Mouse (Mus musculus) intestine, postnatal 0 days (tissue): ENCODE results near the gene Ctnnbl1. TPM values are rescaled to one million over a fixed set of nuclear protein-coding genes. Genes with fewer than 3 reads are reported as not detected.

Experiments
- ATAC-seq: fragments of 200-750 bp; cut with Nextera tagmentation; 2 replicates; pipeline ENCODE4 v1.8.0; 2017; ENCODE audit warnings: mild to moderate bottlenecking, moderate TSS enrichment, moderate library complexity
- H3K27ac ChIP-seq: fragments of 300-500 bp; sonication (generic); 2 replicates; pipeline ENCODE4 v1.5.1; 2014; ENCODE audit warnings: mild to moderate bottlenecking, low read depth, low read length, moderate library complexity
- H3K27me3 ChIP-seq: fragments of 300-500 bp; sonication (generic); replicated peaks from 2 replicates; pipeline ENCODE4 v1.6.1; 2014; ENCODE audit warnings: low read length, mixed read lengths; ENCODE audit not compliant: control insufficient read depth, insufficient read depth
- H3K36me3 ChIP-seq: fragments of 300-500 bp; sonication (generic); 2 replicates; pipeline ENCODE4 v1.6.1; 2014; ENCODE audit warnings: mild to moderate bottlenecking, moderate library complexity; ENCODE audit not compliant: control insufficient read depth, insufficient read depth
- H3K4me1 ChIP-seq: fragments of 300-500 bp; sonication (generic); replicated peaks from 2 replicates; pipeline ENCODE4 v1.6.1; 2014; ENCODE audit warnings: antibody characterized with exemption, low read length, mixed read lengths; ENCODE audit not compliant: control insufficient read depth, insufficient read depth
- H3K4me2 ChIP-seq: fragments of 300-500 bp; sonication (generic); replicated peaks from 2 replicates; pipeline ENCODE4 v1.6.1; 2014; ENCODE audit warnings: low read depth, mild to moderate bottlenecking, moderate library complexity
- H3K4me3 ChIP-seq: fragments of 300-500 bp; sonication (generic); 2 replicates; pipeline ENCODE4 v1.5.1; 2014; ENCODE audit warnings: low read depth, low read length
- H3K9ac ChIP-seq: fragments of 300-500 bp; sonication (generic); 2 replicates; pipeline ENCODE4 v1.6.1; 2014; ENCODE audit warnings: mild to moderate bottlenecking, low read depth, low read length
- H3K9me3 ChIP-seq: fragments of 300-500 bp; sonication (generic); 2 replicates; pipeline ENCODE4 v1.6.1; 2016; ENCODE audit warnings: mixed run types; ENCODE audit not compliant: control insufficient read depth
- CTCF ChIP-seq: sonication (generic); IDR thresholded peaks from 2 replicates; pipeline ENCODE4 v1.5.1; 2016; ENCODE audit warnings: low read depth, mild to moderate bottlenecking, control low read depth, antibody characterized with exemption, moderate library complexity
- WGBS: fragments of 180-500 bp; shearing (Covaris S2); extraction: QIAGEN DNeasy Blood & Tissue Kit; methylation state at CpG from one replicate; pipeline ENCODE4 v1.1.7; 2014; 5-methylcytosine and 5-hydroxymethylcytosine counted together
- polyA plus RNA-seq: library from polyadenylated mRNA; unstranded; fragments of >200 nt; fragmentation: Nextera tagmentation; extraction: Ambion mirVana; gene quantifications from 2 replicates; pipeline ENCODE4 v1.2.1, GENCODE M21; 2015

Gene Ctnnbl1
- polyA plus RNA-seq, 1 experiment from 2014 or later: 19.5 TPM

- 80% methylated on average over 15 of the region's 15 CpGs for WGBS
These were observed 81.5 kb downstream of the Ctnnbl1 start for GRCm38 (mm10) chr2:157818576-157819320.

GRCm38 (mm10) chr2:157819401-157819800 is 82.2 kb downstream of the Ctnnbl1 start:
- no peak overlapping the region for H3K4me3 ChIP-seq
- no peak overlapping the region for H3K4me2 ChIP-seq
- no peak overlapping the region for H3K27ac ChIP-seq
- no peak for TF ChIP-seq CTCF
- ATAC-seq: no peak
- no peaks in the 10 kb centered on the region for H3K4me1 ChIP-seq
- H3K27me3 ChIP-seq: no peaks in the 10 kb centered on the region
- no peak overlapping the region for H3K9ac ChIP-seq
- 92% methylated on average over 12 of the region's 12 CpGs for WGBS
- peaks cover 28% of the 10 kb centered on the region for H3K36me3 ChIP-seq
- no peaks in the 10 kb centered on the region for H3K9me3 ChIP-seq

More at GRCm38 (mm10) chr2:157818576-157819320, 81.5 kb downstream of the Ctnnbl1 start:
- no peaks in the 10 kb centered on the region for H3K4me1 ChIP-seq
- no peaks in the 10 kb centered on the region for H3K27me3 ChIP-seq
- no peak overlapping the region for H3K4me3 ChIP-seq
- H3K9ac ChIP-seq: no peak overlapping the region
- H3K27ac ChIP-seq: no peak overlapping the region
- H3K9me3 ChIP-seq: no peaks in the 10 kb centered on the region
- peaks cover 28% of the 10 kb centered on the region for H3K36me3 ChIP-seq
- no peak for TF ChIP-seq CTCF
- no peak for ATAC-seq
- H3K4me2 ChIP-seq: no peak overlapping the region

- Histone ChIP-seq H3K27me3 (no peaks in the 10 kb centered on the region), H3K36me3 (peaks cover 28% of the 10 kb centered on the region), H3K4me1 (no peaks in the 10 kb centered on the region), H3K9ac (no peak overlapping the region), H3K27ac (no peak overlapping the region), H3K4me2 (no peak overlapping the region), H3K9me3 (no peaks in the 10 kb centered on the region), H3K4me3 (no peak overlapping the region)
- ATAC-seq: no peak
- no peak for TF ChIP-seq CTCF
- WGBS: 87% methylated on average over 4 of the region's 4 CpGs
These were observed 84.1 kb downstream of the Ctnnbl1 start for GRCm38 (mm10) chr2:157821259-157821658.

- H3K27me3 ChIP-seq: no peaks in the 10 kb centered on the region
- 0 out of 2 replicates have a peak, but pooled peaks cover 18% of the 10 kb centered on the region for H3K36me3 ChIP-seq
- no peaks in the 10 kb centered on the region for H3K9me3 ChIP-seq
- no peak for ATAC-seq
- no peak for TF ChIP-seq CTCF
- H3K4me1 ChIP-seq: no peaks in the 10 kb centered on the region
- H3K9ac ChIP-seq: no peak overlapping the region
- H3K4me2 ChIP-seq: no peak overlapping the region
- H3K27ac ChIP-seq: no peak overlapping the region
- 78% methylated on average over 3 of the region's 3 CpGs for WGBS
- no peak overlapping the region for H3K4me3 ChIP-seq
These were observed 86.3 kb downstream of the Ctnnbl1 start for GRCm38 (mm10) chr2:157823456-157823855.

- Histone ChIP-seq H3K4me3 (no peak overlapping the region), H3K27me3 (no peaks in the 10 kb centered on the region), H3K4me2 (no peak overlapping the region), H3K9ac (no peak overlapping the region), H3K36me3 (0 out of 2 replicates have a peak, but pooled peaks cover 12% of the 10 kb centered on the region), H3K27ac (no peak overlapping the region), H3K4me1 (no peaks in the 10 kb centered on the region), H3K9me3 (no peaks in the 10 kb centered on the region)
- no peak for TF ChIP-seq CTCF
- ATAC-seq: no peak
- WGBS: 94% methylated on average over 11 of the region's 11 CpGs
These were observed 87.0 kb downstream of the Ctnnbl1 start for GRCm38 (mm10) chr2:157824249-157824648.

GRCm38 (mm10) chr2:157830101-157830500 is 92.9 kb downstream of the Ctnnbl1 start:
- H3K36me3 ChIP-seq: no peaks in the 10 kb centered on the region
- H3K27ac ChIP-seq: no peak overlapping the region
- no peak for TF ChIP-seq CTCF
- H3K4me2 ChIP-seq: no peak overlapping the region
- H3K9ac ChIP-seq: no peak overlapping the region
- 77% methylated on average over 6 of the region's 6 CpGs for WGBS
- no peaks in the 10 kb centered on the region for H3K9me3 ChIP-seq
- H3K27me3 ChIP-seq: no peaks in the 10 kb centered on the region
- H3K4me1 ChIP-seq: no peaks in the 10 kb centered on the region
- no peak for ATAC-seq
- H3K4me3 ChIP-seq: no peak overlapping the region
